Mouse (Mus musculus) common myeloid progenitor, adult 5-6 weeks (primary cell): ENCODE measurements around the gene Lpar3. TPM values are rescaled to one million over a fixed set of nuclear protein-coding genes. Genes with fewer than 3 reads are reported as not detected.
A peak's percentile ranks its signal among the peaks of the same experiment; 100 is the strongest.

Source experiments
- ATAC-seq: replicated peaks from 2 replicates; pipeline ENCODE4 v1.8.0; 2016; ENCODE audit warnings: low read depth, mild to moderate bottlenecking, moderate TSS enrichment, inconsistent platforms; ENCODE audit not compliant: poor library complexity, severe bottlenecking
- total RNA-seq: library from RNA; stranded (forward); fragments of 200-1000, 187-1606 nt; gene quantifications from 2 replicates; pipeline ENCODE4 v1.2.3, GENCODE M21; 2017

The Lpar3 gene
- not detected in 2 replicates for total RNA-seq

DNA sequence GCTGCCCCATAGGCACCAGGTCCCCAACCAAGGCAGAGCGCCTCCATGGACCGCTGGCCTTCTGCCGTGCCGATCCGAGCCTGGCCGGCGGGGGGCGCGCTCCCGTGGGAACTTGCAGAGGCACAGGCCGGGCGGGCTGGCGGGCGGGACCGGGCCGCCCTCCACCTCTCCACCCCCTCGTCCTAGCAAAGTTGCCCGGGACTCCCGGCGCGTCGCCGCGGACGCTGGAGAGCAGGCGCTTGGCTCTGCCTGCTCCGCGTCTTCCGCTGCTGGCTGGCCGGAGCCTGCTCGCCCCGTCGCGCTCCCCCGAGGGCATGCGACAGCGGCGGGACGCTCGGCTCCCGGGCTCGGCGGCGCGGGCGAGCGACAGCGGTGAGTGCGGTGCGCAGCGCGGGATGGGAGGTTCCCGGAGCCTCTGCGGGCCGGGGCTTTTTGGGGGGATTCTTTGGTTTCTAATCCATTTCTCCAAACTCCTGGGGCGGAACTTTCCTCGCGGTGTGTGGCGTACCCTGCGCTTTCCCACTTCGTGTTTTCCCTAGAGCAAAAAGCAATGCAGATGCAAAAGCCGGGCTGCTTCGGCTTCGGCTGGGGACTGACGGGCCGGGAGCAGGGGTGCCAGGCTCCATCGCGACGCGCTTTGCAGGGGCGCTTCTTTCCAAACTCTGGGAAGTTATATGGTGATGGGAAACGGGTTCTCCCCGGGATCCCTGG is at the start of gene Lpar3:
Gene Lpar3 (plus strand): TSS at position 188 of the 711 bp plus-strand sequence.
- peak; percentile 42 for ATAC-seq

DNA sequence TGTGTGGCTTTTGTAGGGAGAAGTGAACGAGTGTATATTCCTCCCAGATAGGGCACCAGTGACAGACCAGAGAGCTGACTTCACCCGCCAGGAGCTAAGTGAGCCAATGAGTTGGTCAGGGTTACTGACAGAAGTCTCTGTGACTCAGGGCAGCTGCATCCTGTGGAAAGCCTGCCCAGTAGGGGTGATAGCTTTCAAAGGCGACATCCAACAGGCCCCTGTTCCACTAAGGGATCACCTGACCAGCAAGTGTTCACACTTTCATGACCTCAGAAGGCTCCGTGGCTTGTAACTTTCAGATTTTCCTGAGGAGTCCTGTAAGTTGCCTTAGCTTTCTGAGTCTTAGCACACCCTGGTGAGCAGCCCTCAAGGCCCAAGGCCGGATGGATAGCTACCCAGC is 47.7 kb upstream of the Lpar3 start:
- no peak for ATAC-seq

DNA sequence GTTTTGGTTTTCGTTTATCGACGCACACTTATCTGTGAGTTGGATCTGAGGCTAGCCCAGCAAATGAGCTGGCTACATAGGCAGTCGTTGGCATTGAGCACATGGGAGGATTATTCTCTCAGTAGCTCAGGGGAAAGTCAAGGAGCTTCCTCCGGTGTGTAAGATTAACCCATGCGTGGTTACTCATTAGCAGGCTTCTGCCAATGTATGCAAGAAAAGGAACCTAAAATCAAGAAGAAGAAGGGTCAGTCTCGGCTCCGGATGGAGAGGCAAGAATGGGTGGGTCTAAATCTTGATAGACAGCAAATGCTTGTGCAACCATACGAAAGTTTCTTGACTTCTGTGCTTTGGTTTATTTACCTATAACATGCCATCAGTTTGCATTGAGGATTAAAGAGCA is 46.5 kb upstream of the Lpar3 start:
- ATAC-seq, result no peak

DNA sequence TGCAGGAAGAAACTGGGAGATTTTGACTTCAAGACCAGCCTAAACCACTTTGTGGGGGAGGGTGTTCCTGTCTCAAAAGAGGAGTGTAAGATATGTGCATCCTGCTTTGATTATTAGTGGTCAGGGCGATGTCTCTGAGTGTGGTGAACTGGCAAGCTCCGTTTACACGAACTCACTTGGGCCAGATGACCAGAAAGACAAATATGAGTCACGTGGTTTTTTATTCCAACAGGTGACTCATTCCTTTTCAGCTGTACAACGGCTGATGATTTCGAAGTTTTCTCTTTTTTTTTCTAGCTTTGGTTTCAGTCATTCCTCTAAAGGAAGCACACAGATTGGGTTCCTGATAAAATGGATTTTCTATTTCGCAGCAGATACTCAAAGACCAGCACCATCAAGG is 43.5 kb upstream of the Lpar3 start:
- no peak for ATAC-seq

DNA sequence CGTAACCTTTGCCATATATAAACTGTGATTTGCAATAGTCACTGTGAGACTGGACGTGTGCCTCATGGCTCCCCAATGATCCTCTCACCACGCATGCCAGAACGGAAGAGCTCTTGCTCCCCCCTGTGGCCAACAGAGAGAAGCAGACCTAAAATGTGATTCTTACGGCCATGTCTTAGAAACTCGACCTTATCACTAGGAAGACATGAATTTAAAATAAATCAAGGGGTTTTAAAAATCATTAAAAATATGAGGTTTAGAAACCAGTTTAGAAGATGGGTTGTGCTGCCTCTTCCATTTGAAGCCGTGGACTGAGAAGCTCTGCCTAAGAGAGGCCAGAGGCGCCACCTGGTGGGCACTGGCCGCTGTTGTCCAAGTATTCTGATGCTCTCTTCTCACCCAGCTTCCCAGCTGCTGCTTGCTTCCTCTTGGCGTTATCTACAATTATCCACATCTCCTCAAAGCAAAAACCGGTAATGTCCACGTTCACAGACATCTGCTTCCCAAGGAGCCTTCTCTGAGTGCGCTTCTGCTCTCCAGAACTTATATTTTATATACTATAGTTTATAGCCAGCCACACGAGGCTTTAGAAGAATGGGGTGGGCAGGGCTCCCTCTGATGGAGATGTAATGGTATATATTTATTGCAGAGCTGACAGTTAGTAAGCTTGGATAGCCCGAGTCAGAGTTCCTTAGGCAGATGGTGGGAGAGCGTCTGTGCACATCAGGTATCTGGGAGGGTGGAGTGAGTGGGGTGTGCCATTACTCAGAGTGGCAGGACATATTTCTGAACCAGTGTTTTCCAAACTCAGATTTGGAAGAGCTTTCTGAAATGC is 42.8 kb upstream of the Lpar3 start:
- ATAC-seq, result peak; percentile 88

DNA sequence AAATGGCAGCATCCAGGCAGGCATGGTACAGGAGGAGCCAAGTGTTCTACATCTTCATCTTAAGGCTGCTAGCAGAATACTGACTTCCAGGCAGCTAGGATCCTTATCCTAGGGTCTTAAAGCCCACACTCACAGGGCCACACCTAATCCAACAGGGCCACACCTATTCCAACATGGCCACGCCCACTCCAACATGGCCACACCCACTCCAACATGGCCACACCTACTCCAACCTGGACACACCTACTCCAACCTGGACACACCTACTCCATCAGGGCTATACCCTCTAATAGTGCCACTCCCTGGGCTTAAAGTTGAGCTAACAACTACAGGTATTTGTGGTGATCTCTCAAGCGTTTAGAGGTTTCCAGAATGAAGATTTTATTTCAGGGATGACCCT is 40.4 kb upstream of the Lpar3 start:
- no peak for ATAC-seq

DNA sequence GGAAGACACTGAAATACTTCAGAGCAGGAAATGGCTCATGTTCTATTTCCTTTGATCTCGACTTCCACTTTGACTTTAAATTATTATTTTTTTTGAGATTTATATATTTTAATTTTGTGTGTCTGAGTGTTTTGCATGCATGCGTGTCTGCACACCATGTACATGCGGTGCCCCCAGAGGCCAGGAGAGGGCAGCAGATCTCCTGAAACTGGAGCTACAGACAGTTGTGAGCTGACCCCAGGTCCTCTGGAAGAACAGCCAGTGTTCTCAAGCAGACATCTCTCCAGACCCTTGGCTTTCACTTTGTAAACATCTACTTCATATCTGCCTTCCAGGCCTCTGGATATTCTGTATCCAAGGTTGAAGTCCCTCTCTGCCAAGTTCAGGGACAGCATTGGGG is 39.8 kb upstream of the Lpar3 start:
- peak; percentile 48; the same call in 1 of the 2 replicates for ATAC-seq

DNA sequence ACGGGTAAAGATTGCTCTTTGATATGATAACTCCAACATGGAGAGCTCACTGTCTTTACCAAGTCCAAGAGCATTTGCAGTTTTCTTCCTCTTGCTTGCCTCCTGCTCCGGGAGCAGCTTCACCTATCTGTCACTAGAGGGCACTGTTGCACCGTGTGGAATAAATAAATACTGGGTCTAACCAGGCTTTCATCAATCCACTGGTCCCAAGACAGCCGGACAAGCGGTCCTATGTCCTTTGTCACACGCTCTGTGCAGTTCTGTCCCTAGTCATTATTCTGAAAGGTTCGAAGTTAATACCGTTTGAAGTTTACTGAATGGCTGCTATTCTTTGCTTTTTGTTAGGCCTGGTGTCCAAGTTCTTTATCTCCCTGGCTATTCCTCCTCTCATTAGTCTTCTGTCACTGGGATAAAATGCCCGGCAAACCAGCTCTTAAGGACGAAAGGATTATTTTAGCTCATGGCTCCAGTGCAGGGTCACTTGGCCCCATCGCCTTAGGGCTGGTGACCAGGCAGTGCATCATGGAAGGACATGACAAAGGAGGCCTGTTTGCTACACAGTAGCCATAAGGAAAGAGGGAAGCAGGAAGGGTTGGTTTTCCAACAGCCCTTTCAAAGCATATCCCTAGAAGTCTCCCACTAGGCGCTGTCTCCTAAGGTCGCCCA is 35.6 kb upstream of the Lpar3 start:
- ATAC-seq, result peak; percentile 79

DNA sequence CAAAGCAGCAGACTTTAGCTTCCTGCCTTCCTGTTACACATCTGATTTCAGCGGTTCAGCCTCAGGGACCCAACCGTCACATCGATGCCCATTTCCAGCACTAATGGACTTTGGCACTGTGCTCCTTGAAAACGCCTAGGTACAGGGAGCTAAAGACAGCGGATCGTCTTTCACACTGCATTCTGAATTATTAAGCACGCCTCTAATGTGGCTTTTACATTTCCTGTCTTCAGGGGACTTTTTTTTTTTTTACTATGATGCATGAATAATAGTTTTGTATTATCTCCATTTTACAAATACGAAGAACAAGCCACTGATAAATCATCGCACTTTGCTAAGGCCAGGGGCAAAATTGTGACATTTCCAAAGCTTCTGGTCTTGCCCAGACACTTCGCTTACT is 34.7 kb upstream of the Lpar3 start:
- ATAC-seq, result no peak

DNA sequence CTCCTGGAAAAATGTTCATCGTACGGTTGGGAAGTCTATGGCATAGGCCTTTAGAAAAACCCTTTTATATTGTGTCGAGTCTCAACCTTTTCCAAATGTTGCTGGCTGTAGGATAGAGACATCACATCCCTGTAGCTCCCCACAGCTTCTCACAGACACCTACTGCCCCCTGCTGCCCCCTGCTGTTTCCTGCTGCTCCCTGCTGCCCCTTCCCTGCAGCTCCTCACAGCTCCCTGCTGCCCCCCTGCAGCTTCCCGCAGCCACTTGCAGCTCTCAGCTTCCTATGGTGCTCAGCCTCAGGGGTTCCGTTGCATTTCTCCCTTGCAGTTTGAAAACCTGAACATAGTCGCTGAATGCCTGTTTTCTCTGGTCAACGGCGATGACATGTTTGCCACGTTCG is 30.8 kb upstream of the Lpar3 start:
- peak; percentile 50; the same call in 1 of the 2 replicates for ATAC-seq

DNA sequence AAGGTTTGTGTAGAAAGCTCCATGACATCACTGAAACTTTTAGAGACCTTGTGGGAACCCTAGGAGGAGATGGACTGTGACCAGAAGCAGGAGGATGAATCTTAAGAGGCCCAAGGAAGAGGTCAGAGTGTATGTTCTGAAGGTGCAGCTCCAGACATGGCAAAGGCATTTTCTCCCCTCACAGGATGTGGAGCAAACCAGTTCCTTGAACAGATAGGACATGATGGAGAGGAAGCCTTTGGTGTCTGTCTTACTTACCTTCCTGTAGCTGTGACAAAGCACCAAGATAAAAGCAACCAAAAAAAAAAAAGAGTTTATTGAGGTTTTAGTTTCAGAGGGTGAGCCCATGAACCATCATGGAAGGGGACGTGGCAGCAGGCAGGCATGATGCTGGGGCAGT is 28.3 kb upstream of the Lpar3 start:
- ATAC-seq, result no peak

DNA sequence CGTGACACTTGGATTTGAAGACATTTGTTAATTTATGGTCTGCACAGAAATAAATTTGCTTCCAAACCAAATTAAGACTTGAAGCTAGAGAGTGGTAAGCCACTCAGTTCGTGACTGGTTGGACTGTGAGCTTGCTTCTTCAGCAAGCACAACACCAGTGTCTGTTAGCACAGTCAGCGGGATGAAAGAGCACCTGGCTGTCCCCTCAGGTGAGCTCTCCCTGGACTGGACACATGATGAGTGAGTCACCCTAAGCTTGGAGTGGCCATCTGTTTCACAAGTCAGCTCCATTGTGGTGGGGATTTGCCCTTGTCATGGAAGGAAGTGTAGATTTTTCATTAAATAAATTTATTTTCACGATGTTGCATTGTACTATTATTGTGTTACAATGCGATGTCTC is 25.6 kb upstream of the Lpar3 start:
- ATAC-seq, result no peak

DNA sequence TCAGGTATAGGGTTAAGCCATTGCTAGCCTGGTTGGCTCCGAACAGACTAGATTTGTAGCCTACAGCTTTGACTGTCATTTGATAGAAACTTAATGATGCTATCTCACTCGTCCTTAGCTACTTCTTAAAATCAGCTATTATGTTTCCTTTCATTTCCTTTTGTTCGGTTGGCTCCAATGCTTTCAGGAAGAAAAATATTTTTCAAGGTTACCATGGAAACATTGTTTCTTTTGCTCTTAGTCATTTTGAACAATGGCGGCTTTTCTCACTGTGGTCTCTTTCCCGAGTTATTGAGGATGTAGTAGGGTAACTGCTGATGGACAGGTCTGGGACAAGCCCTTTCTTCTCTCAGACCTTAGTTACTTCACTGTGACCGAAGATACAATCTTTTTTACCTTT is 24.5 kb upstream of the Lpar3 start:
- ATAC-seq, result no peak

DNA sequence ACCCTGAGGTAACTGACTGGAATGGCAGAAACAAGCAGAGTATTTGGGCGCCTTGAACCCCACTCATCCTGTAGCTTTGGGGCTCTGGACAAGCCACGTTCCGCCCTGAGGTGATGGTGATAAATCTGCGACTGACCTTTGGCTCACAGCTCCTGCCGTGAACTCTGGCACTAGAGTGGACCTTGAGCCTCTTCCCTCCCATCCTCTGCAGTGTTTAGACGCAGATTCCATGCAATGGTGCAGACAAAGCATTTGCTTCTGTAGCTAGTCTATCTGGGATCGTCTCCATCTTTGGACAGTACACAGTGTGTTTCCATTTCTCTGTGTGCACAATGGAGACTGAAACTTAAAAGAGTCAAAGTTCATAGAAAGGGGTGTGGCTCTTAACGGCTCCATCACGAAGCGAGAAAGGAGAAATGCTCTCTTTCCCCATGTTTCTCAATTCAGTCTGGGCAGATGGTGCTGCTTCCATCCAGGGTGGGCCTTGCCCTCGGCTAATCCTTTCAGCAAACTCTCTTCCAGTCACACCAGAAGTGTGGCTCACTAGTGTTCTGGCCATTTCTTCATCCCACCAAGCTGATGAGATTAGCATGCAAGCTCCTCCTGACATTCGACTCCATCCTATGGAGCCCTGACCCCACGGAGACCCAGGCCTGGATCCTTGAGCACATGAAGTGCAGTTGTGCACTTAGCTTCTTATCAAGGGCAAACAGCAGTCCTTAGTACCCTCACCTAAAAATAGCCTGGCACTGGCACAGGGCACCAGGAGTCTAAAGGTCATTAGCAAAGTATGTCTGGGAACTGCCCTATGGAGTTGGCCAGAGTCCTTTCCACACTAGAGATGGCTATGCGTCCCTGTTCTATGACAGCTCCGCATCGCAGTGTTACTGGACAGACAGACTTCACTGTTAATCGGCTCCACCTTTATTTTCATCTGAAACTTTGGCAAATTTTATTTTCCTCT is 23.7 kb upstream of the Lpar3 start:
- ATAC-seq, result no peak

DNA sequence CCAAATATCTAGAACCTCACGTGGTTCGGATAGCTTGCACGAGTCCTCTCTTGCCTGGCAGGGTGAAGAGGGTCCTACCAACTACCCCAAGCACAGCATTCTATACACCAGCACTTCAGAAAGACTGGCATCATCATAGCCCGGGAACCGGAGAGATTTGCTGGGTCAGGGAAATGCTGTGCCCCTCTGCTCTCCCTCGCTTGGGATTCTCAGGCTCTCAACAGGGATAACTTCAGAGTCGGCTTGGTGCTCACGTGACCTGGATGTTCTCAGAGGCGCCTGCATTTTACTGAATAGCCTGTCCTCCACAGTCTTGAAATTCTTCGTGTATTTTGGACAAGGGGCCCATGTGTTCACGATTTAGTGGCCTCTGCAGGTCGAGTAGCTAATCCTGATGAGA is 23.0 kb upstream of the Lpar3 start:
- no peak for ATAC-seq

DNA sequence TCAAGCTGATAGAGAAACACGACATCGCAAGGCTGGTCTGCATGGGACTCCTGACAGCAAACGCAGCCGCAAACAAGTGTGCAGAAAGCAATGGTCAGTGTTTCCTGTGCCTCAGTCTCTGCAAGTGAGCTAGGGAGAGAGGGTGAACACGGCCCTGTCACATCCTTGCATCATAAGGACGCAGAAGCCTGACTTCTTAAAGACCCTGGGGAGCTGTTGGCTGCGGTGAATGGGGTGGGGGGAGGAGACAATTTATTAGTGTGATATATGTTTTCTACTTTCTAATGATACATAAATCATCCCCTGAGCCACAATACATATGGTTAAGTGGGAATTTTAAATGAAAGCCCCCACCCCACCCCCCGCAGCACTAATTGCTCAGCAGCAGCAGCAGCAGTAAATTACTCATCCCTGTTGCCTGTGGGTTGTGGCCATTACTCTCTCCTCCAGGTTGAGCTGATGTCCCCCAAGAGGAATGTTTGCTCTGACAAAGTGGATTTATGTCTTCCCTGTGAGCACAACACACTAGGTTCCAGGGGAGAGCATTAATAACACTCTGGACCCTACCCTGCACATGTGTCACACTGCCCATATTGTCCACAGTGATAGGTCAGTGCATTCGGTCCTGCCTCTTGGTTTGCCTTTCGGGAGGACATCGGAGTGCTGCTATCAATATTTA is 21.8 kb upstream of the Lpar3 start:
- ATAC-seq, result no peak

DNA sequence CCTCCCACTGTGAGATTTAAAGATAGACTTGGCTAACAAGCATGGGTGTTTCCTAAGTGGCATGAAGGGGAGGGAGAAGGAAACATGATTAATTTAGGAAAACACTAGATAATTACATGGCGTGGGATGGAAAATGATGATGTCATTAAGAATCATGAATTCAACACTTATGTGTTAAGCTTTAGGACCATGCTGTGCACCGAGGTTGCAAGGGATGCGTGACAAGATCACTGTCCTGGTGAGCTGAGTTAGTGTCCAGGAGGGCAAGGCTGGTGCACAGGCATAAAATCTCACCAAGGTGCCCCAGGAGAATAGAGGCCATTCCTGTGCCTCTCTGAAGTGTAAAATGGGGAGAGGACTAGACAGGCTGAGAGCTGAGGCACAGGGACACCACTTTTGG is 21.3 kb upstream of the Lpar3 start:
- no peak for ATAC-seq

DNA sequence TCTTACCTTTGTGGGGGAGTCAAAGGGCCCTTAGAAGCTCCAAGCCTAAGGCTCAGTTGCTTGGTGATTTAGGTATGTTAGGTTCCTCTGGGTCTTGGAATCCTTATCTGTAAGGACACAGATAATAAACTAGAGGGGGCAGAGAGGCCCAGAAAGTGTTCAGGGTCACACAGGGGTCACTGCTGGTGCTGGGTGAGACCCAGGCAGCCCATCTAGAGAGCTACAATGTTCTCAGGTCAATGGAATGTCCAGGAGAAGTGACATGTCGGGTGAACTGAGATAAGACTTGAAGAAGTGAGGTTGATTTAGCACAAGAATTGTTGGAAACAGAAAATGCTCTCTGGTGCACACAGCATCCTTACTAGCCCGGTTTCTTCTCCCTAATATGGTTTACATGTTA is 16.4 kb upstream of the Lpar3 start:
- ATAC-seq, result no peak

DNA sequence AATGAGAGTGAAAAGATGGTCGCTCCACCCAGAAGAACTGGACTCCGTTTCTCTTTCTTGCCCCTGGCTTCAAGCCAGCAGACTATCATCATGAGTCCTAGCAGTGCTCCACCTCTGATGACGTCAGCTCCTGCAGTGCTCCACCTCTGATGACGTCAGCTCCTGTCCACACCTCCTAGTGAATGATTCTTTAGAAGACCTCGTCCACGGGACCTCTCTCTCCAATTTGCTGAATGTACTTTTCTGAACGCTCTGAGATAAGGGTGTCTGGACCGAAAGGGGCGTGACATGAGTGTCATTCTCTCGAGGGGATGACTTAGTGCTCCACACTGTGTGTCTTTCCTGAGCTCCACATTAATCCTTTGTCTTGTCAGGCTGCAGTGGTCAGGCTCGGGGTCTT is 15.5 kb upstream of the Lpar3 start:
- no peak for ATAC-seq
